Comparison of ENCODE assay signal across 8 mouse cellular contexts in the genomic region with DNA sequence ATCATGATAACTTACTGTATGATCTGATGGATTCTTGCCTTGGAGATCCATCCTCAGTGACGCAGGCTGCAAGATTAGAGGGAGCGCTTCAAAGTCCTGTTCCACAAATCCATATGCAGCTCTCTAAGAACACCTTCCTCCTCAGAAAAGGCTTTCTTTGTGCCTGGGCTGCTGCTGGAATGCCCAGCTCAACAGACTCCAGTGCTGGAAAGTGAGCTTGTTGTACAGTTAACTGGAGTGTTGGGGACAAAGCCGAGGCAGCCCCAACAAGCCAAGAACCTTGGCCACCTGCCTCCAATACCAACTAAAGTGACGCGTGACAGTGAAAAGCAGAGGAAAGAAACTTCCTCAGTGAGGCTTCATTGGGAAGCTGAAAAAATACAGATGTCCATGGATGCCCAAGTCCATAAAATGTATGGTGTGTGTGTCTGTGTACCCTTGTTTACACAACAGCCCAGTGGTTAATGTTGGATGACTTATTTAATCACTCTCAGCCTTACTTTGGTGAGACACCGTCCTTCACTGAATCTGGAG. TPM values are rescaled to one million over a fixed set of nuclear protein-coding genes. Genes with fewer than 3 reads are reported as not detected.
A peak's percentile ranks its signal among the peaks of the same experiment; 100 is the strongest.
DNase-seq lines count a peak whose midpoint lies in the region; ATAC-seq and TF ChIP-seq lines count a peak whose summit lies in the region.

No protein-coding gene starts in this region.

- no peak for ATAC-seq in lung, postnatal 0 days
- no peak for ATAC-seq in liver, embryonic 12.5 days
- ATAC-seq in stomach, postnatal 0 days (ENCODE audit: low FRiP score, low TSS enrichment): no peak

- peaks cover 10% of the 10 kb centered on the region; the same call in 1 of the 2 replicates for H3K4me1 ChIP-seq in lung, postnatal 0 days (ENCODE audit: insufficient read depth, low read depth, low read length)
- H3K4me1 ChIP-seq in liver, embryonic 12.5 days: peaks cover 66% of the 10 kb centered on the region
- peaks cover 2% of the 10 kb centered on the region for H3K4me1 ChIP-seq in stomach, postnatal 0 days (replicated peaks; ENCODE audit: control insufficient read depth, insufficient read depth)

- intact Hi-C loops in heart, postnatal 10 days (cut with DNase I): no loop called here

- no peaks in the 10 kb centered on the region for H3K36me3 ChIP-seq in lung, postnatal 0 days (ENCODE audit: insufficient read depth, low read length)
- H3K36me3 ChIP-seq in liver, embryonic 12.5 days: no peaks in the 10 kb centered on the region
- H3K36me3 ChIP-seq in stomach, postnatal 0 days (ENCODE audit: control insufficient read depth, insufficient read depth, low read length): no peaks in the 10 kb centered on the region

- no peaks in the 10 kb centered on the region for H3K9me3 ChIP-seq in lung, postnatal 0 days (ENCODE audit: low read length)
- no peaks in the 10 kb centered on the region for H3K9me3 ChIP-seq in liver, embryonic 12.5 days (replicated peaks)
- H3K9me3 ChIP-seq in stomach, postnatal 0 days (ENCODE audit: control insufficient read depth, low read length): no peaks in the 10 kb centered on the region

- H3K4me2 ChIP-seq in lung, postnatal 0 days (replicated peaks; ENCODE audit: low read depth, low read length): peak overlapping the region; percentile 73
- H3K4me2 ChIP-seq in liver, embryonic 12.5 days: peak overlapping the region; percentile 77
- peak overlapping the region; percentile 69 for H3K4me2 ChIP-seq in stomach, postnatal 0 days (replicated peaks; ENCODE audit: low read depth)

- peak; percentile 24 for DNase-seq in adrenal gland, postnatal 10 days
- DNase-seq in adrenal gland, adult 18-20 months (ENCODE audit: low spot score in 2 of 2): no peak
- no peak for DNase-seq in lung, postnatal 0 days (ENCODE audit: low spot score)
- DNase-seq in lung, postnatal 10 days: no peak
- peak; percentile 29 to 43 for DNase-seq in heart, postnatal 10 days
- no peak for DNase-seq in stomach, postnatal 0 days (ENCODE audit: low spot score)
- no peak for DNase-seq in thymus, postnatal 36 days

- no peak for TF ChIP-seq EP300 in lung, postnatal 0 days (IDR thresholded peaks at IDR 0.05)
- no peak for TF ChIP-seq EP300 in stomach, postnatal 0 days (optimal IDR thresholded peaks at IDR 0.05)

- H3K27me3 ChIP-seq in lung, postnatal 0 days (replicated peaks; ENCODE audit: insufficient read depth, low read length): no peaks in the 10 kb centered on the region
- H3K27me3 ChIP-seq in liver, embryonic 12.5 days (replicated peaks): no peaks in the 10 kb centered on the region
- no peaks in the 10 kb centered on the region for H3K27me3 ChIP-seq in stomach, postnatal 0 days (ENCODE audit: control insufficient read depth, insufficient read depth, low read length)

- 30% methylated on average over 6 of the region's 6 CpGs for WGBS in lung, postnatal 0 days
- WGBS in liver, embryonic 12.5 days (ENCODE audit: insufficient replicate concordance): 62% methylated on average over 6 of the region's 6 CpGs
- WGBS in stomach, postnatal 0 days: 21% methylated on average over 6 of the region's 6 CpGs

- H3K27ac ChIP-seq in lung, postnatal 0 days (ENCODE audit: low read length): 0 out of 2 replicates have a peak overlapping the region, but pooled peaks have one; percentile 63
- H3K27ac ChIP-seq in liver, embryonic 12.5 days: no peak overlapping the region
- H3K27ac ChIP-seq in stomach, postnatal 0 days (replicated peaks): peak overlapping the region; percentile 88

- TF ChIP-seq CTCF in lung, postnatal 0 days (IDR thresholded peaks at IDR 0.05): no peak
- no peak for TF ChIP-seq CTCF in stomach, postnatal 0 days (IDR thresholded peaks at IDR 0.05; ENCODE audit: low read depth)

- peak overlapping the region; percentile 55 for H3K9ac ChIP-seq in lung, postnatal 0 days (replicated peaks; ENCODE audit: low read depth)
- peak overlapping the region; percentile 64 for H3K9ac ChIP-seq in liver, embryonic 12.5 days
- H3K9ac ChIP-seq in stomach, postnatal 0 days (ENCODE audit: low read length): peak overlapping the region; percentile 63

- peak overlapping the region; percentile 53 for H3K4me3 ChIP-seq in lung, postnatal 0 days (ENCODE audit: low read depth, low read length)
- H3K4me3 ChIP-seq in liver, embryonic 12.5 days: peak overlapping the region; percentile 62
- peak overlapping the region; percentile 66 for H3K4me3 ChIP-seq in stomach, postnatal 0 days (ENCODE audit: low read depth, low read length)

RNA-seq across cellular contexts. Expression of a gene that starts 1.2 kb away (rescaled TPM):
- total RNA-seq in adrenal gland, postnatal 10 days (2021): 10 to 100 TPM; 27.5 to 32.2 TPM
- 10 to 100 TPM; 23.4 to 24.7 TPM for total RNA-seq in adrenal gland, adult 18-20 months (2021)
- 106 TPM in 2 replicates for polyA plus RNA-seq in lung, postnatal 0 days (2015; fragmentation: Nextera tagmentation; extraction: Ambion mirVana)
- 10 to 100 TPM; 63.7 TPM for total RNA-seq in heart, postnatal 10 days (2021)
- polyA plus RNA-seq in liver, embryonic 12.5 days (2016; fragmentation: Nextera tagmentation; extraction: Ambion mirVana): 21.6 and 23.0 TPM in 2 replicates
- 416 and 426 TPM in 2 replicates for polyA plus RNA-seq in stomach, postnatal 0 days (2015; fragmentation: Nextera tagmentation; extraction: Ambion mirVana)

Comparison
In these comparisons a context has a peak if more than half of its experiments do, and no peak if none do; other contexts are left out.
1. DNase-seq: peak in adrenal gland, postnatal 10 days (single experiment) and heart, postnatal 10 days (2 of 2); none in adrenal gland, adult 18-20 months (0 of 2), lung, postnatal 0 days (single experiment), lung, postnatal 10 days (single experiment), stomach, postnatal 0 days (single experiment) and thymus, postnatal 36 days (0 of 2).
2. Peak in every context shown above with its lines, with median percentiles within 50 percentile points of each other: H3K4me2 ChIP-seq, H3K4me3 ChIP-seq and H3K9ac ChIP-seq.